Mouse (Mus musculus): ENCODE results near the gene Prnd.

Prnd gene

DNA sequence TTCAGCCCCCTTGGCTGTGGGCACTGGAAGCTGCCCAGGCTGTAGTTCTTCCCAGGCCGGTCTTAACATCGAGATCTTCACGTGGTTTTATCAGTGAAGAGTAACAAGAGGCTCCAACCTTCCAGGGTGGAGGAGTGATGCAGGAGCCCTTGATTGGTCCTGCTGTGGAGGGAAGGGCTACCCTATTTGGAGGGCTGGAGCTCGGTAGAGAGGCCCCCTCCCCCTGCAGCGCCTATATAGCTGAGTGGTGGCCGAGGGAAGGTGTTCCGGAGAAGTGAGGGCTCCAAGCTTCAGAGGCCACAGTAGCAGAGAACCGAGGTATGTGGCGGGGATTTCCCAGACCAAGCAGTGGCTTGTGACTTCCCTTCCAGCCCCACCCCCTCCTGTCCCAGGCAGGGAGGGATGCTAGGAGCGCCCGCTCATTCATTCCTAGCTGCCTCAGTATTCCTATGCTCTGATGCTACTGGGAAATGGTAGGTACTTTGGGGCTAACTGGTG lies at the start of gene Prnd:
TSS of gene Prnd (plus strand) at position 264 of the 498 bp plus-strand sequence.
- no peak for DNase-seq (ENCODE audit: low read depth, low spot score)

DNA sequence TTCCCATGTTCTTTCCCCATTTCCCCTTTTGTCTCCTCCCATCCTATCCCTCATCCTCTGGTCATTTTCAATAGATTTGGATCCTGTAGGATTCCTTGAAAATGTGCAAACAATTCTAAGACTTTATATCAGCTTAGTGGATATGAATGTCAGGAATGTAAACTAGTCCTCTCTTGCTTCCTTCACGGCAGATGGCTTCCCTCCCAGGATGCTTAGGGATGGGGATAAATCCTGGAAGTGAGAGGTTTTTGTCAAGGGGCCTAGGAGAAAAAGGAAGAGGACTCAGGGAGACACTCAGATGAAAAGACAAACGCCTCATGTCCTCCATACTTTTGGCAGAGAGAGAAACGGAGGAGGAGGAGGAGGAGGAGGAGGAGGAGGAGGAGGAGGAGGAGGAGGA lies 48.2 kb upstream of the Prnd start:
- DNase-seq (ENCODE audit: low read depth, low spot score) = peak; percentile 32

DNA sequence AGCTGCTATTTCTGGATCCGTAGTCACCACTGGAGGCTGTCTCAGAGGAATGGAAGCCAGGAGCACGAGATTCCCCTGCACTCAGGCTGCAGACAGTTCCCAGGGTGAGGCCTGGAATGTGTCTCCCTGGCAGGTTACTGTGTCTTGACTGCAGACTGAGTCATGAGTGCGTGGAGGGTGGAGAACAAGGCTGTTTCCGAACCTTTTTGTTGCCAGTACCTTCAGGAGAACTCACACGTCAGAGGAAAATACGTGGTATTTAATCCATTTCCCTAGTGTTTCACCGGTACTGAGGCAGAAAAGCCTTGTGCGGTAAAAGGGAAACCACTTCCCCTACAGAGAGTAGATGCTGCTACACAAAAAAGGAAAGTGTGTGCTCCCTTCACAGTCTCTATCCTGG lies 47.8 kb upstream of the Prnd start:
- peak; percentile 83 for DNase-seq (ENCODE audit: low read depth, low spot score)

DNA sequence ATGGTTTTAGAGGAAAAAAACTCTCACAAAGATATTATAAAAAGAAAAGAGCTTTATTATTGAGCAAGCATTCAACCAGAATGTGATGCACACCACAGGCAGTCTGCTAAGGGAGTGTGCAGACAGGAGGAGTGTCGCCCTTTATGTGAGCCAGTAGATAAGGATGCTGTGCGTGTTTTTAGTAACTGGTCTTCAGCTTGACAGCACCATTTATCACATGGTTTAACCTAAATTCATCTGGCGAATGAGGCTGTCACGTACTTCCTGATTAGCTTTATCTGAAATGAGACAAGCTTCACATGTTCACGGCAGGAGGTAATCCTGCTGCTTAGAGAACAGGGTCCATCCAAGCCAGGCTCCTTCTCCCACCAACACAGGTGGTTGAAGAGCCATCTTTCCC lies 45.6 kb upstream of the Prnd start:
- DNase-seq (ENCODE audit: low read depth, low spot score) = no peak

DNA sequence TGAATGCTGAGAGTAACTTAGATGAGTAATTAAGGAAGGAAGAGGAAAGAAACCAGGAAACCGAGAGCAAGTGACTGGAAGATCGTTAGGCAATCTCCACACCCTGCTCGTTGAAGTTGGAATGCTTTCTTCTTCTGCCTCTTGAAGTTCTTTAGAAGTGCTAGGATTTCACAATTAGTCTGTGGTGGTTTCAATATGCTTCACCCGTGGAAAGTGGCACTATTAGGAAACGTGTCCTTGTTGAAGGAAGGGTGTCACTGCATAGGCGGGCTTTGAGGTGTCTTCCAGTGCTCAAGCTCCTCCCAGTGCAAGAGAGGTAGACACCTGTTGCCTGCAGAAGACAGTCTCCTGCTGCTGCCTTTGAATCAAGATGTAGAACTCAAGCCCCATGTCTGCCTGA lies 44.9 kb upstream of the Prnd start:
- no peak for DNase-seq (ENCODE audit: low read depth, low spot score)

DNA sequence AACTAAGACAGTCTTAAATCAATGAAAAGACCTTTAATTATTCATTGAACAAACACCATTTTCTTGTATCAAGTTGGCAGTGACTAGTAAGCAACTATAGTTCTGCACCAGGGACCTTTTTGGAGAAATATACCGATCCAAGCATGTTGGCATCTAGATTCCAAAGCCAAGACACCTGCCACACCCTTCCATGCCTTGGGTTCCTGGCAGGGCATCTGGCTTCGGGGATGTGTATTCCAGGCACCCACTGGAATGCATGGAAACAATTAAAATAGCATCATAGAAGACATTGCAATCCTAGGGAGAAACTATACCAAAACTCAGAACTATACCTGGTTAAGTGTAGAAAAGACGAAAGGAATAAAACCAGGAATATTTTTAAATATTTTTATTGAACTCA lies 44.4 kb upstream of the Prnd start:
- no peak for DNase-seq (ENCODE audit: low read depth, low spot score)

DNA sequence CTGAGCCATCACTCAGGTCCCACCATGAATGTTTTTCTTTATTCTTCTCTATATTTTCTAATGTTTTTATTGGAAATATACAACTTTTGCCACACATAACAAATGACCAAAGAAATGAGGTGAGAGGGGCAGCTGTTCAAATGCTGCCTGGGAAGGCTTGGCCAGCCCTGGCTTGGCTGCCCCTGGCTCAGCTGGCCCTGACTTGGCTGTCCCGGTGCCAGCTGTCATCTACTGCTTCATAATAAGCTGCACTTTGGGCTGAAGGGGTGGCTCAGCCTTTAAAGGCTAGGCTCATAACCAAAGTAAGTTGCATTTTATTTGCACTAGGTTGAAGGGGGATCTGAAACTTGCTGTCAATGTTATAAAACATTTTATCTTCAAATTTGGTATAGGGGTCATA lies 43.8 kb upstream of the Prnd start:
- DNase-seq (ENCODE audit: low read depth, low spot score) = no peak

DNA sequence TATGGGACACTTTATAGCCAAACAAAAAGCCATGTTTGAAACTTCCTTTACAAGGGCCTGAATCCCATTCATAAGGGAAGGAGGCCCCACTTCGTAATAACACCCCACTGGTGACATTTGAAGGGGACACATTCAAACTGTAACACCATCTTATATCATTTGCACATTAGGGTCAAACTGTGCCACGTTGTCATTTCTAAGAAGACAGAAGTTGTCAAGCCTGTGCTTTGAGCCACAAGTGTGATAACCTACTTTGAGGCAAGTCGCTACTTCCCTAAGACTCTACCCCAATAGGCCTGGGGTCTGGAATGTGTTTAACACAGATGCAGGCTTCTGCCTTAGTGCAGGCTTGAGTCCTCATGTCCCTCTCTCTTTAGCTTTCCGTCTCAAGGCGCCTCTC lies 43.4 kb upstream of the Prnd start:
- no peak for DNase-seq (ENCODE audit: low read depth, low spot score)

DNA sequence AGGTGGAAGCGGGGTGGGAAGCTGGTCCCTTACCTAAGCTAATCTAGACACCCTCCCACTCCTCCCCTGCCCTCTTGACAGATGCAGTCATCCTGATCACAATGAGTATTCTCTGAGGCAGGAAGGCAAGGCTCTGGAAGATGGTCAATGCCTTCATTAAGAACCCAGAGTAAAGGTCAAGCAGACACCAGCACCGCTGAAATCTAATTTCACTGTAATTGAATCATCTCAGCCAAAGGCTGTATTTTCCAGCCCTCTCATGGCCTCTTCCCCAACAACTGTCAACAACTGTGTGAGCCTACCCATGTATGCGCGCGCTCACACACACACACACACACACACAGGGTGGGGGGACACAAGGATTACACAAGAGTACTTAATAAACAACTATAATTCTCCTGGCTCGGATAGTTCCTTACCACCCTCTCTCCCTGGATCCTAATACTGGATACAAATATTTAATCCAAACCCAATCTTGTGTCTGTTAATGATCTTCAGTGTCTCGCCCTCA lies 42.3 kb upstream of the Prnd start:
- no peak for DNase-seq (ENCODE audit: low read depth, low spot score)

DNA sequence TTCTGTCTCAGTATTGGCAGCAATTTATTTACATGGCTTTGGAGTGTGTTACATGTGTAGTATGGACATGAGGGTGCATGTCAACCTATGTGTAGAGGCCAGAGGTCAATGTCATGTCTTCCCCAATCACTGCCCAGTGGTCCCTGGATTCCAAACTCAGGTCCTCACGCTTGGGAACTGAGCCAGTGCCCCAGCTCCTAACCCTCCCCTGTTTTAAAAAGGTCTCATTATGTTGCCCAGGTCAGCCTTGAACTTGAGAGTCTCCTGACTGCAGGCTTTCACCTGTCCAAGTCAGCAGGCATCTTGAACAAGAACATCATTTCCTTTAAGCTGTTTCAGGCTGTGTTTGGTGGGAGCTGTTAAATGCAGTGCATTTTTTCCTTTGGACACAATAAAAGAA lies 41.8 kb upstream of the Prnd start:
- DNase-seq (ENCODE audit: low read depth, low spot score) = no peak

DNA sequence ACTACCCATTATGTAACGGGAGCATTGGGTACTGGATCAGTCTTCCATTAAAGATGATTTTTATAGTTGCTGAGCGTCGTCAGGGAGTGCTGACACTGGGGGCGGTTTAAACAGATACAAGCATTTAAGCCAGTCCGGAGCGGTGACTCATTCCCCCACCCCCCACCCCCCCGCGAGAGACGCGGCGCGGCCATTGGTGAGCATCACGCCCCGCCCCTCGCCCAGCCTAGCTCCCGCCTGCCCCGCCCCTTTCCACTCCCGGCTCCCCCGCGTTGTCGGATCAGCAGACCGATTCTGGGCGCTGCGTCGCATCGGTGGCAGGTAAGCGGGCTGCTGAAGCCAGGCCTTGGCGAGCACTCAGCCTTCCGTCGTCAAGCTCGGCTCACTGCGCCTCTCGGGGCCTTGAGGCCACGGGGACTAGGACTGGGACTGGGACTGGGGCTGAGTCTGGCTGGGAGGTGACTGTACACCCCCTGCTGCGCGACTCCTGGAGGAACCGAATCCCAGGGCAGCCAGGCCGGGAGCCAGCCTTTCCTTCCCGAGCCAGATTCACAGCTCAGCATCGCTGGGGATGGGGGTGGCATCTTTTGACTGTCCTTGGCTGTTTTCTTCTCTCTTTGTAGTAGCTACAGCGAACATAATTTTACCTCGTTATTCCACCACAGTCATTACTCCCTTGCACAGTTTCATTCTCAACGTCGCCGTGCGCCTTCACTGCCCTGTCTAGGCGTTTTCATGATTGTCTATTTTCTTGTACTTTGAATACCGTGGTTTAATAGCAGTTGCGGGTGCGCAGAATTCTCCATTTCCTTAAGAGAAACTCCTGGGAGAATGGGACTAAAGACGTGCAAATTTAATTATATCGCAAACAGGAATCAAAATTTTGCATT lies 40.7 kb upstream of the Prnd start, which contains the start of the genes Prnp and Prn:
TSS of gene Prnp (plus strand) at position 246 of the 890 bp plus-strand sequence.
TSS of gene Prn (plus strand) at position 275 of the 890 bp plus-strand sequence.
- DNase-seq (ENCODE audit: low read depth, low spot score) = peak; percentile 99

DNA sequence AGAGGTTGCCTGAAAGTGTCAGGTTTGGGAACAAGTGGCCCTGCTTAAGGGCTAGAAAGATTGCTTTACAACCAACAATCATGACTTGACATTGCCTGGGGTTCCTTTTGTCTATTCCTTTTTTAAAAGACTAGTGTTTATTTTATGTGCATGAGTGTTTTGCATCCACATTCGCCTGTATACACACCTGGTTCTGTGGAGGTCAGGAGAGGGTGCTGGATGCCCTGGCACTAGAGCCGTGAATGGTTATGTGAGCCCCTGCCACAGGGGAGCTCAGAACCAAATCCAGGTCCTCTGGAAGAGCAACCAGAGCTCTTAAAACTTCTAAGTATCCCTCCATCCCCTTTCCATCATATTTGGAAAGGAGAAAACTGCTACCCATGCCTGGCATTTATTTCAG lies 39.8 kb upstream of the Prnd start:
- DNase-seq (ENCODE audit: low read depth, low spot score) = no peak

DNA sequence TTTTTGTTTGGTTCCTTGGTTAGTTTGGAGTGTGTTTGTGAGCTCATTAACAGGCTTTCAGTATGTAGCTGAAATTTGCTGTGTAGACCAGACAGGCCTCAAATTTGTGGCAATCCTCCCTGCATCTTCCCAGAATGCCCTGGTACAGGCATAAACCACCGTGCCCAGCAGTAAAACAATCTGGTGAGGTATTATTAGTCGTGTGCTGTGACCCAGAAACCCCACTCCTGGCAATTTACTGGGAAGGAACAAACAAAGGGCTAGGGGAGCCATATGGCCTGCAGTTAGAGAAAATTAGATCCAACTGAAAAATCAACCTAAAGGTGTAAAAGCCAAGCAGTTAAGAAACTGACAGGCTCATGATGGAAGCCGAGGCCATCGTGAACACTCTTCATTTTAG lies 39.3 kb upstream of the Prnd start:
- DNase-seq (ENCODE audit: low read depth, low spot score) = peak; percentile 95

DNA sequence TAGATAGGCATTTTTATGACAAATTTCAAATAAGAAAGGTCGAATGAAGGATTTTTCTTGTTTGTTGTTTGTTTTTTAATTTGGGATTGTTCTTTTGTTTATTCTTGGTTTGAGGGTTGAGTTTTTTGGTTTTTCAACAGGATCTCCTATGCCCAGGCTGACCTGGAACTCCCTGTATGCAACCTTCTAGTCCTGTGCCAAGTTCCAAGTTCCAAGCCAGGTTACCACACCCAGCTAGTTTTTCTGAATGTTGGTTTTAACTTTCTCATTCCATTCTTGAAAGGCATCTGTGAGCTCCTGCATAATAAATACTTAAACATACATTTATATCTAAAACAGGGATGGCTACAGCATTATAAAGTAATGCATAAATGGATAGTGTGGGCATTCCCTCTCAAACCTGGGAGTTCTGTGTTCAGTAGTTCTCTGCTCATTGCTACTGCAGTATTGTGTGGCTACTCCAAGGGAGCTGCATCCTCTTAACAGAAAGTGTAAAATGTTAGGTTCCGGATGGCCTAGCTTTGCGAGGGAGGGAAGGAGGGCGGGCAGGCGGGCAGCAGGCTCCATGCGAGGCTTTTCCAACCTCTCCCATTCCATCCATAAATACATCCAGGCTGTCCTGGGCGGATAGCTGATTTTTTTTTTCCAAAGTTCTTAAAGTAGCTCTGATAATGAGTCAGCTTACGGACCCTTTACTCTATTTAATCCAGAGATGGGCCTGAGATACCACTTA lies 38.0 kb upstream of the Prnd start:
- DNase-seq (ENCODE audit: low read depth, low spot score) = peak; percentile 45

DNA sequence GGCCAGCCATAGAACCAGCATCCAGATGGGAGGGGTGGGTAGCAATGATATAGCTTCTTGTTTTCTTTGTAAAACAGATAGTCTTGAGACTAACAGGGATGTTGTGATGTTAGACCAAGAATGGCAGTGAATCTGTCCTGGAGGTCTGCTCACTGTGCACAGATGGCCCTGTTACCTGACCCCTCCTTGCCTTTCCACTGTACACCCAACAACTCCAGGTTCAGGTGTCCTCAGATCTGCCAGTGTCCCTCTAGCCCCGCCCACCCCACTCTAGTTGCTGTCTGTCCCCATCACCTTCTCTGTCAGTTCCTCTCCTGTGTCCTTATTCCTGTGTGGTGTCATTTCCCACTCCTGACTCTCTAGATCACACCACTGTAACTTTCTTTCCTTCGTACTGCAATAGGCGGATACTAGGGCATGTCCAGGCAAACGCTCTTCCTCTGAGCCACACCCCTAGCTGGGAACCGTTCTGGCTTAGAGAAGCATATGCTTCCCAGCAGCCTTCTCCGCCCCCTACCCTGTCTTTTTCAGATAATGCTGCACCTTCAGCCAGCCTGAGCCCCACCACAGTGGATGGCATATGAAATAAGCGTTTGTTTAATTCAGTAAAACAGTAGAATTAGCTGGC lies 18.3 kb upstream of the Prnd start:
- DNase-seq (ENCODE audit: low read depth, low spot score) = no peak

DNA sequence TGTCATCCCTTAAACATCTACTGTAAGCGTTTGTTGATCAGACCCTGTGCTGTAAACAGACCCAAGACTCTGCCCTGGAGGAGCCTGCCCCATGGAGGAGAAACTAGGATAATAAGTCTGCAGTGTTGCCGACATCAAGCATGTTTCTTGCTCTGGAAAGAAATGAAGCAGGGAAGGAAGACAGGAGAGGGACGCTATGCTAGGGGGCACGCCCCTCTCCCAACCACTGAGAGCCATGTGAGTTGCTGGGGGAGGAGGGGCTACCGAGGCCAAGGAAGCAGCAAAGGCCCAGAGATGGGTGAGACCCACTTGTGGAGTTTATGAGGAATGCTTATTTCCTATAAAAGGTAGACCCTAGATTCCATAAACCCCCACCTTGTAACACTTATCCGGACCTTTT lies 17.6 kb upstream of the Prnd start:
- no peak for DNase-seq (ENCODE audit: low read depth, low spot score)

DNA sequence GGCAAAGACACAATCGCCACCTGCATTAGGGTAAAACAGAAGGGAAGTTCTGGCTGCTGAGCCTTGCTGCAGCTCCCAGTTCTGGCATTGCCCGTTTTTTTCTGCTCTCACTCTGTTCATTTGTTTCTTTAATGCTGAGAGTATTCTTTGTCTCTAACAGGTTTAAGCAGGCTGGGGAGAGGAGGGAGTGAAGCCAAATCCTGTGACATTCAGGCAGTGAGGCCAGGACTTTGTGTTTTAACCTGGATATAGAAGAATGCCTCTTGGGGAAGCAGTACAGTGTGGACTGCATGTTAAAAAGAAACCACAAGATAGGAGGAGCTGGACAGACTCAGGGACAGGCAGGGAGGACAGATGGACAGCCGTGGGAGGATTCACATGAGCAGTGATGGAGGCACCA lies 17.1 kb upstream of the Prnd start:
- DNase-seq (ENCODE audit: low read depth, low spot score) = peak; percentile 53

DNA sequence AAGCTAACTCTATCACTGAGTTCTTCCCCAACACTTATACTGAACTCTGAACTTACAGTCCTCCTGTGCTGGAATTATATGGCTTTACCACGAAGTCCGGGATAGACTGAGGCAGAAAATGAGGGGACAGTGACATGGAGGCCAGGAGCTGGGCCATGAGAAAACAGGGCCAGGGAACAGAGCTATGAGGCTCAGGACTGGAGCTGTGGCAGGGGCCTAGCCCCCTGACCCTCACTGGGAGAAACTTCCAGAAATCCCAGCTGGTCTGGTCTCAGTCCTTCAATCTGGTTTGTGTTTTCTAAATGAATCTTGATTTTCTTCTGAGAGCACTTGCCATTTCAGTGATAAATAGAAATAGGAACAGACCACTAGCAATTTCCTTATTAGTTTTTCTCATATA lies 16.4 kb upstream of the Prnd start:
- no peak for DNase-seq (ENCODE audit: low read depth, low spot score)

DNA sequence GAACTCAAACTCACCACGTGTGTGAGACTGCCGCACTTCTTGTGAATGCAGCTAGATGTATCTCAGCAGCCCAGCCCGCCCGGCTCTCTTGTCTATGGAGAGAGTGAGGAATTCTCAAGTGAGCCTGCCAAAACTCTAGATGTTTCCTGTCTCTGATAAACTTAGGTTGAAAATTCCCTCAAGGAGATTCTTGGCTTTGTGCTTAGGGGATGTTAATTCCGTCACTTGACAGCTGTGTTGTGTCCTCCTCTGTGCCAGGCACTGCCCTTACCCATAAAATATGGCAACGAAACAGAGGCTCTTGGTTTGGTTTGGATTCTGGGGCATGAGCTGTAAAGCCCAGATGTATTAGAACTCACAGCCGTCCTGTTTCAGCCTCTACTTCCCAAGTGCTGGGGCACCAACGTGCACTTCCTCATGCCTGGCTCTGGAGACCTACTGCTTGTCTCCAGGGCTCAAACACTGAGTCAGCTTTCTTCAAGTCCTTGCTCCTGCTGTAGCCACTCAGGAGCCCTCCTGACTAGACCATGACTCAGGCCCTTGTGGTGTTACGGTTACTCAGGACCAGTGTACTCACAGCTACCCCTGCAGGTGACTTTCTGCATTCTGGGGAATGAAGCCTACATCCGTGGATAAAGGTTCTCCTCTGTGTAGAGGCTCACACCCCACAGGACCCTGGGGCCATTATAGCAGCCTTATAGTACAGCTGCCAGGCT lies 15.1 kb upstream of the Prnd start:
- peak; percentile 81 for DNase-seq (ENCODE audit: low read depth, low spot score)

DNA sequence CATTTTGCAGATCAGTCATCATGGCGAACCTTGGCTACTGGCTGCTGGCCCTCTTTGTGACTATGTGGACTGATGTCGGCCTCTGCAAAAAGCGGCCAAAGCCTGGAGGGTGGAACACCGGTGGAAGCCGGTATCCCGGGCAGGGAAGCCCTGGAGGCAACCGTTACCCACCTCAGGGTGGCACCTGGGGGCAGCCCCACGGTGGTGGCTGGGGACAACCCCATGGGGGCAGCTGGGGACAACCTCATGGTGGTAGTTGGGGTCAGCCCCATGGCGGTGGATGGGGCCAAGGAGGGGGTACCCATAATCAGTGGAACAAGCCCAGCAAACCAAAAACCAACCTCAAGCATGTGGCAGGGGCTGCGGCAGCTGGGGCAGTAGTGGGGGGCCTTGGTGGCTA lies 14.3 kb upstream of the Prnd start:
- no peak for DNase-seq (ENCODE audit: low read depth, low spot score)

DNA sequence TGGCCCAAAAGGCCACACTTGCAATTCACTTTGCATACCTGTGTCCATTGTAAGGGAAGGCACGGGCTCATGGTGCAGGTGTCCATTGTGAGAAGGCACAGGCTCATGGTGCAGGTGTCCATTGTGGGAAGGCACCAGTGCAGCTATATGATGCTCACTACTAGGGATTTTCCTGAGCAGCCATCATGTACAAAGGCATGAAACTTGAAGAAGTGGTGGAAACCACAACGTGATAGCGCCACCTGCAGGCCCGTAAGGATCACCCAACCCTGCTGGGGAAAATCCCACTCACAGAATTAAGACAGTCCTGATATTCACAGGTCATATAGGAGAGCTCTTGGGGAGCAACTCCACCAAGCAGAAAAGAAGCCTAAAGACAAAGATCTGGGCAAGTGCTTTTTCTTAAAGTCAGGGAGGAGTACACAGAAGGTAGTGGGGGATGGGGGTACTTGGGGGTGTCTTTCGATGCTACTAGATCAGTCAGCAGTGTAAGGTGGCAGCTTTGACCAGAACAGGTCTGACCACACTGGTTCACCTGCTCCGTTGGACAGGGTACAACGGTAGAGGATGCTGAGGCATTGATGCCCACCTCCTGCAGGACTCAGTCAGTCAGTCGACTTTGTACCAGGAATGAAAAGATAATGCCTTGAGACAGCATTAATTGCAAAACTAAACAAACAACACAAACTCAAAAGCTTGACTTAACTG lies 11.1 kb upstream of the Prnd start:
- peak; percentile 90 for DNase-seq (ENCODE audit: low read depth, low spot score)
